Mouse (Mus musculus): ENCODE results near the gene BC048403. TPM values are rescaled to one million over a fixed set of nuclear protein-coding genes. Genes with fewer than 3 reads are reported as not detected.
A peak's percentile ranks its signal among the peaks of the same experiment; 100 is the strongest.

Gene BC048403
- polyA plus RNA-seq, 1 experiment from 2014 or later = 3.5 TPM

- H3K27me3 ChIP-seq (ENCODE audit: control insufficient read depth, insufficient read depth, low read length) = no peaks in the 10 kb centered on the region
- DNase-seq (ENCODE audit: low spot score) = no peak
- no peak overlapping the region for H3K4me3 ChIP-seq (ENCODE audit: low read depth, low read length)
- no peaks in the 10 kb centered on the region; the same call in 1 of the 2 replicates for H3K9me3 ChIP-seq (ENCODE audit: control insufficient read depth, low read length)
- H3K27ac ChIP-seq (ENCODE audit: low read depth, low read length) = no peak overlapping the region
- no peaks in the 10 kb centered on the region for H3K36me3 ChIP-seq (ENCODE audit: control insufficient read depth, insufficient read depth, low read length)
- H3K4me1 ChIP-seq (replicated peaks; ENCODE audit: control insufficient read depth, insufficient read depth, low read length) = no peaks in the 10 kb centered on the region
- H3K9ac ChIP-seq (ENCODE audit: low read length) = no peak overlapping the region
- no peak overlapping the region for H3K4me2 ChIP-seq (ENCODE audit: low read depth, low read length, severe bottlenecking)
- no peak for ATAC-seq (replicated peaks; ENCODE audit: low FRiP score)
Observed at GRCm38 (mm10) chr10:121716862-121717261, 22.9 kb upstream of the BC048403 start.

- H3K9me3 ChIP-seq (ENCODE audit: control insufficient read depth, low read length) = no peaks in the 10 kb centered on the region; the same call in 1 of the 2 replicates
- no peak for DNase-seq (ENCODE audit: low spot score)
Observed at GRCm38 (mm10) chr10:121718896-121719585, 20.7 kb upstream of the BC048403 start.

GRCm38 (mm10) chr10:121720701-121721100, 19.0 kb upstream of the BC048403 start:
- no peak overlapping the region for H3K4me3 ChIP-seq (ENCODE audit: low read depth, low read length)
- ATAC-seq (replicated peaks; ENCODE audit: low FRiP score) (no peak), DNase-seq (ENCODE audit: low spot score) (no peak)
- H3K36me3 ChIP-seq (ENCODE audit: control insufficient read depth, insufficient read depth, low read length) = no peaks in the 10 kb centered on the region
- H3K9me3 ChIP-seq (ENCODE audit: control insufficient read depth, low read length) = no peaks in the 10 kb centered on the region; the same call in 1 of the 2 replicates
- H3K27me3 ChIP-seq (ENCODE audit: control insufficient read depth, insufficient read depth, low read length) = no peaks in the 10 kb centered on the region
- H3K9ac ChIP-seq (ENCODE audit: low read length) = no peak overlapping the region
- WGBS = 95% methylated on average over 13 of the region's 13 CpGs
- H3K4me2 ChIP-seq (ENCODE audit: low read depth, low read length, severe bottlenecking) = no peak overlapping the region
- H3K4me1 ChIP-seq (replicated peaks; ENCODE audit: control insufficient read depth, insufficient read depth, low read length) = no peaks in the 10 kb centered on the region
- no peak overlapping the region for H3K27ac ChIP-seq (ENCODE audit: low read depth, low read length)

More at GRCm38 (mm10) chr10:121718896-121719585, 20.7 kb upstream of the BC048403 start:
- Histone ChIP-seq H3K9ac (ENCODE audit: low read length) (no peak overlapping the region), H3K27ac (ENCODE audit: low read depth, low read length) (no peak overlapping the region), H3K27me3 (ENCODE audit: control insufficient read depth, insufficient read depth, low read length) (no peaks in the 10 kb centered on the region), H3K36me3 (ENCODE audit: control insufficient read depth, insufficient read depth, low read length) (no peaks in the 10 kb centered on the region), H3K4me1 (replicated peaks; ENCODE audit: control insufficient read depth, insufficient read depth, low read length) (no peaks in the 10 kb centered on the region), H3K4me2 (ENCODE audit: low read depth, low read length, severe bottlenecking) (no peak overlapping the region), H3K4me3 (ENCODE audit: low read depth, low read length) (no peak overlapping the region)
- WGBS = 93% methylated on average over 18 of the region's 18 CpGs
- no peak for ATAC-seq (replicated peaks; ENCODE audit: low FRiP score)

GRCm38 (mm10) chr10:121726505-121726904, 13.2 kb upstream of the BC048403 start:
- DNase-seq (ENCODE audit: low spot score) (no peak), ATAC-seq (replicated peaks; ENCODE audit: low FRiP score) (no peak)
- no peak overlapping the region for H3K4me2 ChIP-seq (ENCODE audit: low read depth, low read length, severe bottlenecking)
- WGBS = 75% methylated on average over 4 of the region's 4 CpGs
- no peaks in the 10 kb centered on the region; the same call in 1 of the 2 replicates for H3K9me3 ChIP-seq (ENCODE audit: control insufficient read depth, low read length)
- no peaks in the 10 kb centered on the region for H3K36me3 ChIP-seq (ENCODE audit: control insufficient read depth, insufficient read depth, low read length)
- H3K9ac ChIP-seq (ENCODE audit: low read length) = no peak overlapping the region
- H3K27ac ChIP-seq (ENCODE audit: low read depth, low read length) = no peak overlapping the region
- no peaks in the 10 kb centered on the region for H3K27me3 ChIP-seq (ENCODE audit: control insufficient read depth, insufficient read depth, low read length)
- no peak overlapping the region for H3K4me3 ChIP-seq (ENCODE audit: low read depth, low read length)
- no peaks in the 10 kb centered on the region for H3K4me1 ChIP-seq (replicated peaks; ENCODE audit: control insufficient read depth, insufficient read depth, low read length)

- H3K27ac ChIP-seq (ENCODE audit: low read depth, low read length) = no peak overlapping the region
- H3K36me3 ChIP-seq (ENCODE audit: control insufficient read depth, insufficient read depth, low read length) = no peaks in the 10 kb centered on the region
- no peaks in the 10 kb centered on the region for H3K4me1 ChIP-seq (replicated peaks; ENCODE audit: control insufficient read depth, insufficient read depth, low read length)
- ATAC-seq (replicated peaks; ENCODE audit: low FRiP score) (no peak), DNase-seq (ENCODE audit: low spot score) (peak; percentile 44)
- H3K9ac ChIP-seq (ENCODE audit: low read length) = no peak overlapping the region
- H3K4me2 ChIP-seq (ENCODE audit: low read depth, low read length, severe bottlenecking) = no peak overlapping the region
- 80% methylated on average over 4 of the region's 4 CpGs for WGBS
- H3K9me3 ChIP-seq (ENCODE audit: control insufficient read depth, low read length) = no peaks in the 10 kb centered on the region
- H3K27me3 ChIP-seq (ENCODE audit: control insufficient read depth, insufficient read depth, low read length) = no peaks in the 10 kb centered on the region
- no peak overlapping the region for H3K4me3 ChIP-seq (ENCODE audit: low read depth, low read length)
Observed at GRCm38 (mm10) chr10:121727151-121727550, 12.6 kb upstream of the BC048403 start.

- no peak overlapping the region for H3K27ac ChIP-seq (ENCODE audit: low read depth, low read length)
- WGBS = 95% methylated on average over 4 of the region's 4 CpGs
- no peak overlapping the region for H3K4me3 ChIP-seq (ENCODE audit: low read depth, low read length)
Observed at GRCm38 (mm10) chr10:121728226-121728625, 11.5 kb upstream of the BC048403 start.

GRCm38 (mm10) chr10:121731048-121731725, 8.6 kb upstream of the BC048403 start:
- no peaks in the 10 kb centered on the region for H3K36me3 ChIP-seq (ENCODE audit: control insufficient read depth, insufficient read depth, low read length)
- DNase-seq (ENCODE audit: low spot score) = no peak
- no peak overlapping the region for H3K27ac ChIP-seq (ENCODE audit: low read depth, low read length)
- no peaks in the 10 kb centered on the region for H3K27me3 ChIP-seq (ENCODE audit: control insufficient read depth, insufficient read depth, low read length)
- H3K4me2 ChIP-seq (ENCODE audit: low read depth, low read length, severe bottlenecking) = no peak overlapping the region
- ATAC-seq (replicated peaks; ENCODE audit: low FRiP score) = no peak
- no peak overlapping the region for H3K9ac ChIP-seq (ENCODE audit: low read length)
- no peaks in the 10 kb centered on the region for H3K4me1 ChIP-seq (replicated peaks; ENCODE audit: control insufficient read depth, insufficient read depth, low read length)
- H3K4me3 ChIP-seq (ENCODE audit: low read depth, low read length) = no peak overlapping the region
- no peaks in the 10 kb centered on the region for H3K9me3 ChIP-seq (ENCODE audit: control insufficient read depth, low read length)
- 89% methylated on average over 8 of the region's 8 CpGs for WGBS

More at GRCm38 (mm10) chr10:121728226-121728625, 11.5 kb upstream of the BC048403 start:
- no peaks in the 10 kb centered on the region for H3K27me3 ChIP-seq (ENCODE audit: control insufficient read depth, insufficient read depth, low read length)
- no peaks in the 10 kb centered on the region for H3K4me1 ChIP-seq (replicated peaks; ENCODE audit: control insufficient read depth, insufficient read depth, low read length)
- H3K9ac ChIP-seq (ENCODE audit: low read length) = no peak overlapping the region
- no peaks in the 10 kb centered on the region for H3K9me3 ChIP-seq (ENCODE audit: control insufficient read depth, low read length)
- H3K4me2 ChIP-seq (ENCODE audit: low read depth, low read length, severe bottlenecking) = no peak overlapping the region
- no peaks in the 10 kb centered on the region for H3K36me3 ChIP-seq (ENCODE audit: control insufficient read depth, insufficient read depth, low read length)
- no peak for ATAC-seq (replicated peaks; ENCODE audit: low FRiP score)
- no peak for DNase-seq (ENCODE audit: low spot score)

- Histone ChIP-seq H3K27ac (ENCODE audit: low read depth, low read length) (no peak overlapping the region), H3K4me2 (ENCODE audit: low read depth, low read length, severe bottlenecking) (no peak overlapping the region), H3K4me3 (ENCODE audit: low read depth, low read length) (no peak overlapping the region), H3K27me3 (ENCODE audit: control insufficient read depth, insufficient read depth, low read length) (no peaks in the 10 kb centered on the region), H3K4me1 (replicated peaks; ENCODE audit: control insufficient read depth, insufficient read depth, low read length) (no peaks in the 10 kb centered on the region), H3K9ac (ENCODE audit: low read length) (no peak overlapping the region), H3K9me3 (ENCODE audit: control insufficient read depth, low read length) (no peaks in the 10 kb centered on the region), H3K36me3 (ENCODE audit: control insufficient read depth, insufficient read depth, low read length) (no peaks in the 10 kb centered on the region)
- DNase-seq (ENCODE audit: low spot score) (peak; percentile 46), ATAC-seq (replicated peaks; ENCODE audit: low FRiP score) (no peak)
- 90% methylated on average over 9 of the region's 9 CpGs for WGBS
Observed at GRCm38 (mm10) chr10:121732542-121732941, 7.2 kb upstream of the BC048403 start.

Measured in forebrain, embryonic 11.5 days (tissue).